Mouse (Mus musculus) stomach, postnatal 0 days (tissue): ENCODE measurements around the gene Dut.

Experiments
- CTCF ChIP-seq: IDR thresholded peaks from 2 replicates; pipeline ENCODE4 v1.5.1; 2016; ENCODE audit warnings: antibody characterized with exemption, low read depth, mild to moderate bottlenecking, moderate library complexity
- EP300 ChIP-seq: optimal IDR thresholded peaks from 2 replicates; pipeline ENCODE3; 2016; ENCODE audit warnings: antibody characterized with exemption

- TF ChIP-seq CTCF = no peak
- TF ChIP-seq EP300 = no peak
These were observed 55.1 kb downstream of the Dut start for GRCm38 (mm10) chr2:125301877-125302624.
